Mouse (Mus musculus) c-Kit-positive CD71-negative TER-119-negative erythroid progenitor cells, embryonic 14.5 days (primary cell): Measurements from ENCODE around the gene Fam186a.
A peak's percentile ranks its signal among the peaks of the same experiment; 100 is the strongest.
"Not testable (repeated sequence)": the region's sequence is repeated elsewhere in the genome, so short reads cannot be mapped to it uniquely, and the experiment has no call there.

Experiments used
- DNase-seq: peaks from one replicate; pipeline ENCODE4 v3.0.0-alpha.2; 2013; ENCODE audit warnings: low read depth

Gene Fam186a

GRCm38 (mm10) chr15:99966961-99967360, at the start of gene Fam186a:
Gene Fam186a, minus strand, starts transcription at chr15:99967061.
- DNase-seq, result no peak

- no peak for DNase-seq
Observed at GRCm38 (mm10) chr15:100006180-100006579, 39.3 kb upstream of the Fam186a start.

GRCm38 (mm10) chr15:100004677-100005273, 37.9 kb upstream of the Fam186a start:
- DNase-seq, result no peak

GRCm38 (mm10) chr15:99999390-99999789, 32.5 kb upstream of the Fam186a start:
- DNase-seq, result no peak

GRCm38 (mm10) chr15:99997114-99997804, 30.4 kb upstream of the Fam186a start:
- DNase-seq, result no peak

GRCm38 (mm10) chr15:99993100-99993499, 26.2 kb upstream of the Fam186a start:
- no peak for DNase-seq

- DNase-seq, result no peak
Observed at GRCm38 (mm10) chr15:99979715-99980114, 12.9 kb upstream of the Fam186a start.

- no peak for DNase-seq
Observed at GRCm38 (mm10) chr15:99979266-99979665, 12.4 kb upstream of the Fam186a start.

- DNase-seq, result not testable (repeated sequence)
Observed at GRCm38 (mm10) chr15:99976121-99976520, 9.3 kb upstream of the Fam186a start.

GRCm38 (mm10) chr15:99974476-99975220, 7.8 kb upstream of the Fam186a start:
- no peak for DNase-seq

GRCm38 (mm10) chr15:99972989-99973911, 6.4 kb upstream of the Fam186a start:
- DNase-seq, result peak; percentile 70

GRCm38 (mm10) chr15:99972361-99972988, 5.6 kb upstream of the Fam186a start:
- DNase-seq, result peak; percentile 93

- no peak for DNase-seq
Observed at GRCm38 (mm10) chr15:99970606-99971005, 3.7 kb upstream of the Fam186a start.

- DNase-seq, result not testable (repeated sequence)
Observed at GRCm38 (mm10) chr15:99969765-99970164, 2.9 kb upstream of the Fam186a start, which contains the start of gene Larp4. Gene Larp4, plus strand, starts transcription at chr15:99970065.

GRCm38 (mm10) chr15:99965103-99965775, 1.6 kb downstream of the Fam186a start:
- no peak for DNase-seq

- DNase-seq, result no peak
Observed at GRCm38 (mm10) chr15:99955324-99955723, 11.5 kb downstream of the Fam186a start.

- no peak for DNase-seq
Observed at GRCm38 (mm10) chr15:99940970-99941630, 25.8 kb downstream of the Fam186a start.

- no peak for DNase-seq
Observed at GRCm38 (mm10) chr15:99940426-99940825, 26.4 kb downstream of the Fam186a start.

- no peak for DNase-seq
Observed at GRCm38 (mm10) chr15:99937841-99938240, 29.0 kb downstream of the Fam186a start.

- DNase-seq, result no peak
Observed at GRCm38 (mm10) chr15:99936659-99937058, 30.2 kb downstream of the Fam186a start.
